Mouse (Mus musculus): ENCODE measurements around the gene Cfdp1.
A peak's percentile ranks its signal among the peaks of the same experiment; 100 is the strongest.

The Cfdp1 gene

DNA sequence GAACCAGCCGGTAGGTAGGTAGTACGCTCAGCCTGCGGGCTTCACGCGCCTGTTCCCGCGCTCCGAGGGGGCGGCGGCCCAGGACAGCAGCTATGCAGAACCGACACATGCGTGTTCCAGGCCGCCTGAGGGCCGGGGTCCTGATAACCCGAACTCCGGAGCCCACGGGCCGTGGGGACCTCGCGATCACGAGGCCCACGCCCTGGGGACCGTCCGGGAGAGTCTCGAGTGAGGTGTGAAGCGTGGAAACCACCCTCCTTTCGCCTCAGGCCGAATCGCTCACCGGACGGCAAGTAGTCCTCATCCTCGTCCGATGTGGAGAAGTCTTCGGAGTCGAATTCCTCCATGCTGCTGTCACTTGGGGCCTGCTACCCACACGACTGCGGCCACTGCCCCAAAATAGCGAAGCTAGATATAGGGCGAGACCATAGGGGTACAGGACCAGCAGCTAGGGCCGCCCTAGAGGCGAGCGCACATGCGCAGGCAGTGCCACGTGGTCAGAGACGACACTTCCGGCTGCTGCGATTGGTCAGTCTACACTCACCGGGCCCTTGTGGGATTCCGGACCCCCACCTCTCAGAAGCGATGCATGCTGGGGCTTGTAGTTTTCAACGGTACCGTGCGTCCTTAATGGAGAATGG, at the start of gene Cfdp1:
Gene Cfdp1 (minus strand): TSS at position 431 of the 641 bp plus-strand sequence.
- DNase-seq (ENCODE audit: low spot score in 2 of 2) = peak; percentile 98 to 99

DNA sequence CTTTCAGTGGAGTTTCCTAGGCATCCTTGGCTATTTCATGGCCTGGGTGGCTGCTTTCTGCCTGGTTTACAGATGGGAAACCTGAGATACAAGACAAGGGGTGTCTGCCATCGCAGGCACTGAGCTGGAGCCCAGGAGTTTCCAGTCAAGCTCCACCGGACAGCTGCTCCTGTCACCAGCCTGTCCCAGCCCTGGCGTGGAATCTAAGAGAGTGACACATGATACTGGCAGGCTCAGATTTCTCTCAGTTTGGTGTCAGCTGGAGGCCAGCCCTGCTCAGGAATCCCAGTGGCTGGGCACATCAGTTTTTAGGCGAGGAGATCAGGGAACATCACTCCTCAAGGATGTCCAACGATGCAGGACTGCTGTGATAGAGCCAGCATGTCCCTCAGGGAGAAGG, 48.0 kb upstream of the Cfdp1 start:
- no peak for DNase-seq (ENCODE audit: low spot score in 2 of 2)

DNA sequence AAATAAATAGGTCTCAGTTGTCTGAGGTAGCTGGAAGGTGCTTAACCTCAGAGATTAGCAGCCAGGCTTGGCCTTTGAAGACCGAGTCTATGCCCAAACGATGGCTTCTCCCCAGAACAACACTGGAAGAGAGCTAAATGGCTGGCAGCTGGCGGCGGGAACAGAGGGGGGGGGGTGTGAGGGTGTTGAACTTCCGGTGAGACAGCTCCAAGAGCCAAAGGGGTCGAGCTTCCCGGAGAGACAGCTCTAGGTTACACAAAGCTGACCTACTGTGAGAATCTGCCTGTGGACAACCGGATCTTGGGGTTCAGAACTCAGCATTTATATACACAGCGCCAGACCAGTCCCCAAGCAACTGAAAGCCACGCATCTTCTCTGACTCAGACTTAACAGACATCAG, 44.5 kb upstream of the Cfdp1 start:
- no peak for DNase-seq (ENCODE audit: low spot score in 2 of 2)

DNA sequence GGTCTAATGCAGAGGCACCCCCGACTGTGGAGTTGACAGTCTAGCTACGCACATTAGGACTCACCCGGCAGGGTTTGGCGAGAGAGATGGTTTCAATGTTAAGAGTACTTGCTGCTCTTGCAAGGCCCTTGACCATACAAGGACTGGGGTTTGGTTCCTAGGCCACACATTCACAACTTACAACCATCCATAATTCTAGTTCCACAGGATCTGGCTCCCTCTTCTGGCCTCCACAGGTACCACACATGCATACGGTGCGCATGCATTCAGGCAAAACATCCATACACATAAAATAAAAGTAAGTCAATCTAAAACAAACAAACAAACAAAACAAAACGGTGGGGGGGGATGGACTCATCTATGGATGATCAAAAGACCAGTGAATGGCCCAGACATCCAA, 40.9 kb upstream of the Cfdp1 start:
- no peak for DNase-seq (ENCODE audit: low spot score in 2 of 2)

DNA sequence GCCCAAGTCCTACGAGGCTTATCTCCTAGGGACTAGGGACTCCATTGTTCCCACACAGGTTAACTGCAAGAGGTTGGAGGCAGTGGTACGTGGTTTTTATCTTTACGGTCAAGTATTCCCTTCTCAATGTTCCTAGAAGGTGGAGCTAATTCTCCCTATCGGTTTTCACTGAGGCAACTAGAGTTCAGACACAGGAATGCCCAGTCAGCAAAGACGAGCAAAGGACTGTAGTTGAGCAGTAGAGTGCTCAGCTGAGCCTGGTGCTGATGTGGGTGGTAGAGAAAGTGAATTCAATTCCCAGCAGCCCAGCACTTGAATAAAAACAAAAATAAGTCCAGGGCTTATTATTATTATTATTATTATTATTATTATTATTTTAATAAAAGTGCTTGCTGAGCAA, 38.5 kb upstream of the Cfdp1 start:
- no peak for DNase-seq (ENCODE audit: low spot score in 2 of 2)

DNA sequence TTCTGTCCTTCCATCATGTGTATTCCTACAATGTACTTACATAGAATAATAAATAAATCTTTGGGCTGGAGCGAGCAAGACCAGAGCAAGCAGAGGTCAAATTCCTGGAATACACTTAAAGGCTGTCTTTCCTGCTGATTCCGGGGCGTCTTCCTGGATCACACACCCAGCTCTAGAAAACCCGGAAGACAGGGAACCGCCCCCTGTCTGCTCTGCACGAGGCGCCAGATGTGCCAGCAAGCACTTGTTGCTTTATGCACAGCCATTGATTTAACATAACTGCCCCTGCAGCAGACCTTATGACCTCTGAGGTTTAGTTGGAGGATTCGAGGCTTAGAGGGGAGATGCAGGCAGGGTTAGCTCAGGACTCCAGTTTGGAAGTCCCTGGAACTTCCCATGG, 37.9 kb upstream of the Cfdp1 start:
- DNase-seq (ENCODE audit: low spot score in 2 of 2) = no peak

DNA sequence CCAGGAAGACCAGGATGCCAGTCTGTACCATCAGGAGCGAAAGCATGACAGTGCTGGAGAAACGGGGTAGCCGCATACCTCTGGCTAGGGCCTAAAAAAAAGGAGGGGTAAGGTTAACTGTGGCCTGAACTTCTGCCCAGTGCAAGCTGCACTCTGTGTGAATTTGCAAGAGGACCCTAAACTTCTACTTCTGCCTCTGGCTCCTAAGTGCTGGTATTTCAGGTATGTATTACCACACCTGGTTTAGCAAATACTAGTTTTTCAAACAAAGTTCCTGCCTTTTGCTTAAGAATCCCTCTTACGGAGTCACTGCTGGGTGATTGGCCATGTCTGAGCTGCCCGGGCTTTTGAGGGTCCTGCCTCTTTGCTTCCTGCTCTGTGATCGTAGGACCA, 36.8 kb upstream of the Cfdp1 start:
- DNase-seq (ENCODE audit: low spot score in 2 of 2) = no peak

DNA sequence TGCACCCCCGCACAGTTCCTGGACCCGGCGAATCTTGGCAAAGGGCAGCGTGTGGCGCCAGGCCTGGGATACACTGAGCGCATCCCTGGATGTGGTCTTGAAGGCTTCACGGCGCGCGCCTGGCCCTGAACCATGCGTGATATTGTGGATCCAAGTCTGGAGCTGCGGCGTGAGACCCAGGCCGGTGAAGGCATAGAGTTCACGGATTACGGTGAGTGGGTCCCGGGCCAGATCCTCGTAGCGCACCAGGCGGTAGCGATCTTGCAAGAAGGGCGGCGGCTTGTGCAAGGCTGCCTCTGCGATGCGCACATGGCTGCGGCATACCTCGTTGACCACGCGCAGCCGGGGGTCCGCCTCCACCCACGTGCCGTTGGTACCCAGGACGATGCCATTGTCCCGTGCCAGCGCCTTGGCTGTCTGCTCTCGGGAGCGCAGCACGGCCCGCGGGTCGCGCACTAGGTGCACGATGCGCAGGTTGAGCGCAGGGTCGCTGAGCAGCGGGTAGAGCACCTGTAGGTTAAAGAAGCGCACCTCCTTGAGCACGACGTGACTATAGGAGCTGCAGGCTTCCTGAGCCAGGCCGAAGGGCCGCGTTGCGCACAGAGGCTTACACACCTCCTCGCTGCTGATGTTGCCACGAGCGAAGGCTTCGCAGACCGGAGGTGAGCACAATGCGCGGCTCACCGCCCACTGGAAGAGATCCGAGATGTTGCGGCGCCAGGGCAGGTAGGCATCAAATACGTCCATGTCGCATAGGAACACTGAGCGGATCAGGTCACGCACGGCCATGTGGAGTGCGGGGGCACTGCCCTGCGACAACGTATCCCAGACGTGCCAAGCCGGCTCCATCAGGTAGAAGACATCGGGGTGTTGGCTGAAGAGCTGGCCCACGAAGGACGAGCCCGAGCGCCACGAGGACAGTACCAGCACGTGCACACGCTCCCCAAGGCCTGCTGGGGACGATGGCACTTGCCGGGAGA, 36.1 kb upstream of the Cfdp1 start:
- DNase-seq (ENCODE audit: low spot score in 2 of 2) = peak in 1 of 2 experiments; percentile 35

DNA sequence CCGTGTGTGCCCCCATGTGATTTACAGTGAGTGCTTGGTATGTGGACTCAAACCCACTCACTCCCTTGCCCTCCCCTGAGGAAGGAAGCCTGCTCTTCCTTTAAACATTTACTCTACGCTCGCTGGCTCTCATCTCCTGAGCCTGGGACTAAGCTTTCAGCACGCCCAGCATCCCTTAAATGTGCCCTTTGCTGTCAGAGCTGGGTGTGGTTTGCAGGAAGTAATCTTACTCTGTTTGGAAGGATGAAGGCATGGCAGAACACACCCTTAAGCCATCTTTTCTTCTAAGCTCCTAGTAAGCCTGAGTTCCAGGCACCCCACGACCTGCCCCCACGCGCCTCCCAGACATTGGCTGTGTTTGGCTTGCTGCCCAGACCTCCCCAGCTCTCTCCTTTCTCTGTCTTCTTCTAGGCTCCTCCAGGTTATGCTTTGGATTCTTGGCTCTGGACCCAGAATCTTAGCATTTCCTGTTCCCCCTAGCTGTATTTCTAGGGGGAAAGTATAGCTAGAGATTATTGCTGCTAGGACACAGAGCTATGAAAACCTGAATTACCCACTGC, 34.1 kb upstream of the Cfdp1 start:
- no peak for DNase-seq (ENCODE audit: low spot score in 2 of 2)

DNA sequence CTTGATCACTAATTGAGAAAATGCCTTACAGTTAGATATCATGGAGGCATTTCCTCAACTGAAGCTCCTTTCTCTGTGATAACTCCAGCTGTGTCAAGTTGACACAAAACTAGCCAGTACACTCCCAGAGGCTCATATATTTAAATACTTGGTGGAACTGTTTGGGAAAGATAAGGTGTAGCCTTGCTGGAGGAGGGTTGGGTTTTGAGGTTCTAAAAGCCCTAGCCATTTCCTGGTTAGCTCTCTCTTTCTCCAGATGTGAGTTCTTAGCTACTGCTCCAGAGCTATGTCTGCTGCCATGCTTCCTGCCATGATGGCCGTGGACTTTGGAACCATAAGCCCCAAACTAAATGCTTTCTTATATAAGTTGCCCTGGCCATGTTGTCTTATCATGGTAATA, 33.4 kb upstream of the Cfdp1 start:
- DNase-seq (ENCODE audit: low spot score in 2 of 2) = no peak

DNA sequence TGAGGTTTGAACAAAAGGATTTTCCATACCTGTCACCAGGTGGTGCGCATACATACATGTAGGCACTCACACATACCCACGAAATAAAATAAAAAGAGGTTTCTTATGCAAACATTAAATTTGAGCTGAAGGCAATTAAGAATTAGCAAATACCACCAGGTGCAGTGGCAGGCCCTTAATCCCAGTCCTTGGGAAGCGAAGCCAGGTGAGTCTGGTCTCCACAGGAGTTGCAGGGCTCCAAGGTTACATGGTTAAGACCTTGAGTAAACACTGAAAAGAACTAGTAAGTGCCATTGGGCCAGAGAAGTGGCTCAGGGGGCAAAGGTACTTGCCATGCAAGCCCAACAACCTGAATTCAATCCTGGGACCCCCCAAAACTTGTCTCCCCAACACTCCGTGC, 29.5 kb upstream of the Cfdp1 start:
- DNase-seq (ENCODE audit: low spot score in 2 of 2) = no peak

DNA sequence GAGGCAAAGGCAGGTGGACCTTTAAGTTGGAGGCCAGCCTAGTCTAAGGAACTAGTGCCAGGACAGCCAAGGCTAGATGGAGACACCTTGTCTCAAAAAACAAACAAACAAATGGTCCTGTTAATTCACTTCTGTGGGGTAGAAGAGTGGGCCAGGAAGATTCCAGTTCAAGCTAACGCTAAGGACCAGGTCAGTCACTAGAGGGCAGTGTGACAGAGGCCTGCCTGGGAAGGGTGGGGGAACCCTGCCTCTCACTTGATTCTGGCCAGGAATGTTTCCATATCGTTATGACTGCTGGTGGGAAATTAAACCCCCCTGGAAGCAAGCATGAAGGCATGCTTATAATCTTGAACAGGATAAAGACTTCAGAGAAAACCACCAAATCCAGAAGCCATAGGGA, 27.5 kb upstream of the Cfdp1 start:
- peak in 1 of 2 experiments; percentile 44 for DNase-seq (ENCODE audit: low spot score in 2 of 2)

DNA sequence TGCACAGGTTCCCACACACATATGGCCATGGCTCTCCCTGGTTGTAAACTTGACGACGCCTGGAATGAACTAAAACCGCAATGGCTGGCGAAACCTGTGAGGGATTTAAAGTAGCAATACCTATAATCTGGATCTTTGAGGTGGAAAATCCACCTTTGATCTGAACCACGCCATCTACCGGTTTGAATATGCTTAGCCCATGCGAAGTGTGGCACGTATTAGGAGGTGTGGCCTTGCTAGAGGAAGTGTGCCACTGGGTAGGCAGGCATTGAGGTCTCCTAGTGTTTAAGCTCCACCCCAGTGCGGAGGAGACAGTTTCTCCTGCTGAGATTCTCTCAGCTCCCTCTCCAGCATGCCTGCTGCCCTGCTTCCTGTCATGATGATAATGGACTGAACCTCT, 23.6 kb upstream of the Cfdp1 start:
- no peak for DNase-seq (ENCODE audit: low spot score in 2 of 2)

DNA sequence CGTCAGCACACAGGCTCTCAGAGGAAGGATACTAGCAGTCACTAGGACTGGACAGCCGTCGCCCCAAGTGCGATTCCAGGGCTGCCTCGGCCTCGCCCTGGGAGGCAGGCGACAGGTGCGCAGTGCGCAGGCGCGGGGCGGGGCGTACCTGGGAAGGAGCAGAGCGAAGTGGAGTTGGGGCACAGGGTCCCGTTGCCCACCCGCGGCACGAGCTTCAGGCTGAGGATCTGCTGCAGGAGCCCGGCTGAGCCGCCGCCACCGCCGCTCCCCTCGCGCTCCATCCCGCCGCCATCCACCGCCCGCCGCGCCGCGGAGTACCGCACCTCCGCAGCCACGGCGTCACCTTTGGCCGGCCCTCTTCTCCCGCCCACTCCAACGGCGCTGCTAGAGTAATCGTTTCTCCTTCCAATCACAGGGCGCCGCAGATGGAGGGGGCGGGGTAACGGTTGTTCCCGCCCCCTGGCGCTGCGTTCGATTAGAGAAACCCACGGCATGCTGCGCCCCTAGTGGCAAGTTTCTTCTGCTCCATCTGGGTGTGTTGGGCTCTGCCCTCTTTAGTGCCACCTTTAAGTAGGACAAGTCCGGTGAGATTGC, 22.4 kb upstream of the Cfdp1 start, which contains the start of gene Tmem170:
Gene Tmem170 (minus strand): TSS at position 396 of the 594 bp plus-strand sequence.
- DNase-seq (ENCODE audit: low spot score in 2 of 2) = peak; percentile 98

DNA sequence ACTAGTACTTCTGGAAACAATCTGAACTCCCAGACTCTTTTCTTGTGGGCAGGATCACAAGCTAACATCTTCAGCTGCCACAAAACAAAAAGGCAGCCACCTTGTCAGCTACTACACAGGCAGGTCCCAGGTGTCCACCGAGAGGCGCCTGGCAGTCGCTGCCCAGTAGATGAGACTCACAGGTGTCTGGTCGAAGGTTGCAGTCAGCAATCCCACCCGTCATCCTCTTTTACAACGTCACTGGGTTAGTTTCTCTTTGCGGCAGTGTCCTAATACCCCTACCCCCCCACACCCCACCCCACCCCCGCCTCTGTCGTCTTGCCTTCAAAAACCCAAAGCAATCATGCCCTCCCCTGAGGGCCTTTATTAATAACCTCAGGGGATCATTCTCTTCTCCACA, 21.7 kb upstream of the Cfdp1 start:
- DNase-seq (ENCODE audit: low spot score in 2 of 2) = no peak

DNA sequence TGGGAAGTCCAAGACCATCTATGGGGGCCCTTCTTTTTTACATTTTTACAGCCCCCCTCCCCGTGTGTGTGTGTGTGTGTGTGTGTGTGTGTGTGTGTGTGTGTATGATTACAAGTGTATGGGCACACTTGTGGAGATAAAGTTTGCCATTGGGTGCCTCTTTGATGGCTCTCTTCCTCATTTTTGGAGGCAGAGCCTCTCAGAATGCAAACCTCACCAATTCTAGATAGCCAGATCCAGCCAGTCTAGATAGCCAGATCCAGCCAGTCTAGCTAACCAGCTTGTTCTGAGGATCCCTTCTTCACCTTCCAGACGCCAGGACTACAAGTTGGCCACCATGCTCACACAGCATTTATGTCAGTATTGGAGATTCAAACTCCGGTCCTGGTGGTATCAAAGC, 17.2 kb upstream of the Cfdp1 start:
- DNase-seq (ENCODE audit: low spot score in 2 of 2) = no peak

DNA sequence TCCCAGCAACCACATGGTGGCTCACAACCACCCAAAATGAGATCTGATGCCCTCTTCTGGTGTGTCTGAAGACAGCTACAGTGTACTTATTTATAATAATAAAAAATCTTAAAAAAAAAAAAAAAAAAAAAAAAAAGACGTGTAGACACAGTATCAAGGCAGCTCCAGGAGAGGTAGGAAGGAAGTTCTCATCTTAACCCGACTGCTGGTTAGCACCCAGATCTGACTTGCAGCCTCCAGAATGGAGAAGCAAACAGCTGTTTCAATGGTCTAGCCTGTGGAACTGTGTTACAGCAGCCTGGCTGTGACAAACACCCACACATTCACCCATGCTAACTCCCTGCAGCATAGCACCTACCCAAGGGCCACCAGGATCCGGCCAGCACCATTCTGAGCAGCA, 16.3 kb upstream of the Cfdp1 start:
- no peak for DNase-seq (ENCODE audit: low spot score in 2 of 2)

DNA sequence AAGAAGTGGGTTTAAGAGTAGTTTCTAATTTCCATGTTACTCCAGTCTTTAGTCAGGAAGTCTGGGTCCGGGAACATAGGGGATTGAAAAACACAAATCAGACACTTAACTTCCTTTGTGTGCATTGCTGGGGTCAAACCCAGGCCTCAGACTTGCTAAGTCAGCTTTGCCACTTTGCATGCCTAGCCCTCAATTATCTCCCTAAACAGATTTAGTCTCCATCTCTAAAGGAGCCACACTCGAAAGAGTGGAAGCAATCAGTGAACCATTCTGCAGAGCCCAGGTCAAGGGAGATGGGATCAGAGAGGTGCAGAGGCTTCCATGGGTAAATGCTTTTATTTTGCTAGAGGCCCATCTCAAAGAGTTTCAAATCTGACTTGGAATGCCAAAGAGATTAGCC, 14.6 kb upstream of the Cfdp1 start:
- DNase-seq (ENCODE audit: low spot score in 2 of 2) = no peak

DNA sequence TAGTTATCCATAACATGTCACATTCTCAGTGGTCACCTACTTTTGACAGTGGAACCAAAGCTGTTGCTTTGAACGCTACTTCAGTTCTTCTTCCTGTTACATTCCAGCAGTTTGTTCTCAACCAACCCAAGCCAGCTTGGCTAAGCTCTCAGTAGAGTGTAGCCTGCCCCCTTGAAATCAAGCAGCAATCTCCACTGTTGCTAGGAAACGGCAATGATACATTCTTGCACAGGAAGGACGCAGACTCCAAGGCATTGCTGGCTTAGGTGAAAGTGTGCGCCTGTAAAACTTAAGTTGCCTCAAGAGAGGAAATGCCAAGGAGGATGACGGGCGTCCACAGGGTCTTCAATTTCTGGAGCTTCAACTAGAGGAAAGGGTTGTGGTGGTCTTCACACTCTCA, 11.8 kb upstream of the Cfdp1 start:
- DNase-seq (ENCODE audit: low spot score in 2 of 2) = no peak

DNA sequence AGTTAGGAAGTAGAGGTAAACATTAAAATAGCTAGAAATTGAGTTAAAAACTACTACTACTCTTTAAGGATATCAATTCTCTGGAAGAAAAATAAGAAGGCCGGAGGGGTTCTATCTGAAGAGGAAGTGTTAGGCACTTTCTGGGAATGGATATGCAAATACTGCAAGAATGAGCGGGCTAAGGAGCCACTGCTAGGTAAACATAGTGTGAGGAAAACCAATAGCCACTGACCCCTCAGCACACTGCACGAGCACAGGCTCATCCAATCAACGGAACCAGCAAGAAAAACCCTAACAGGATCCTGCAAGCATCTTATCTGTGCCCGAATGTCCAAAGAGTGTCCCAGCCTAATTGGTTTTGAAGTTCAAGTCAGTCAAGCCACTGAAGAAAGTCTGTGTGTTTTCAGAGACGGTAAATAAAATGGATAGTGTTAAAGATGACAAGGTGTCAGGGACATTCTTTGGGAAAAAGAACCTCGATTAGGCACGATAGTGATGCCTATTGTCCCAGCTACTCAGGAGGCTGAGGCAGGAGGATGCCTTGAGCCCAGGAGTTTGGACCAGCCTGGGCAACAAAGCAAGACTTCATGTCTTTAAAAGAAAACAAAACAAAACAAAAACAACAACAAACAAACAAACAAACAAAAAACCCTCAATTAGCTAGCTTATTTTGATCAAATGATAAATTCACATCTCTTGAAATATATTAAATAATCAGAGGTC, 11.2 kb upstream of the Cfdp1 start:
- DNase-seq (ENCODE audit: low spot score in 2 of 2) = no peak

DNA sequence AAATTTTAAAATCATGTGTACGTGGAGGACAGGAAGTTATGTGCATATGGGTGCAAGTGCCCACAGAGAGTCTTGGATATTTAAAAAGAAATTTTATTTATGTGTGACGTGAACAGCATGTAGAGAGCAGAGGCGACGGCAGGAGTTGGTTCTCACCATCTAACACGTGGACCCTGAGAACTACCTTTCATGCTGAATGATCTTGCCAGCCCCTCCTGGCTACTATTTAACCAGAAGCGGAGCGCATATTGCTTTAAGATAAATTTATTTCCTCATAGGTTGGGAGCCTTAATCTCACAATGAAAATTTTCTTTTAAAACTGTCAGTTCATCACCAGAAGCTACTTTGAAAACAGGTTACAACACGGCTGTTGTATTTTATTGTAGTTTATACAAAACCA, 10.6 kb upstream of the Cfdp1 start:
- no peak for DNase-seq (ENCODE audit: low spot score in 2 of 2)

DNA sequence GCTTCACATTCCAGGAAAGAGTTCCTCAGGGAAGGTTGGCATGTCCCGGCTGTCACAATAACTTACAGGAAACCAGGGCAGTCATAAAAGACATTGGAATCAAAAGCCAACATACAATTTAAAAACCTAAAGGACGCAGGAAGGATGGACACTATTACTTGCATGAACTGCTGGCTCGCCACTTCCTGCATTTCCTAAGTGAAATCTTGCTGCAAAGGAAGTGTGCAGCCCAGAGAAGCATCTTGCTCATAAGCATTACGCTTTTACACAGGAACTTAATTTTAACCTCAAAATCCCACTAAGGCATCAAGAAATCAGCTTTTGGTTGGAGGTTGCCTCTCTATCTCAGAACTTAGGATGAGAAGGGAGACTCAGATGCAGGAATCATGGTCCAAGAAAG, 9.2 kb upstream of the Cfdp1 start:
- DNase-seq (ENCODE audit: low spot score in 2 of 2) = no peak

Data from right cerebral cortex, postnatal 10 days (tissue).